Mouse (Mus musculus) kidney, adult 11 months (tissue): ENCODE measurements at regions not wholly inside any gene's neighbourhood (a gene's known extent, or its start where the extent isn't known, plus 50 kb on each side); places are given as distances from the start of the nearest gene placed in this dataset.

Experiments
- DNase-seq: peaks from one replicate; pipeline ENCODE4 v3.0.0; 2022

DNA sequence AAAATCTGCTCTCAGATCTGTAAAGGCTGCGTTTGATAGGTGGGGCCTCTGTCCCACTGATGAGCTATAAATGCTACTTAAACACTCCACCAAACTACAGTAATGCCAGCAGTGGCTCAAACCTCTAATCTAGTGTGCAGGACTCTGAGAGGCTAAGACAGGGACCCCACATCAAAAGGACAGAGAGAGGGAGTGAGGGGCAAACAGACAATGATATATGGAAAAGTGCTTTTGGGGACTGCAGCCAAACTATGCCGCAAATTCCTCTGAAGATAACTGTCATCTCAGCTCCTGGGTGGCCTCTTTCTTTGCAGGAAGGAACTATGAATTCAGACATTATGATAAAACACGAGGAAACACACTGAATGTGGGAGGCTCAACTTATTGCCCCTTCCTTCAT lies 138.9 kb upstream of the Ddit4l start:
- DNase-seq, result no peak

DNA sequence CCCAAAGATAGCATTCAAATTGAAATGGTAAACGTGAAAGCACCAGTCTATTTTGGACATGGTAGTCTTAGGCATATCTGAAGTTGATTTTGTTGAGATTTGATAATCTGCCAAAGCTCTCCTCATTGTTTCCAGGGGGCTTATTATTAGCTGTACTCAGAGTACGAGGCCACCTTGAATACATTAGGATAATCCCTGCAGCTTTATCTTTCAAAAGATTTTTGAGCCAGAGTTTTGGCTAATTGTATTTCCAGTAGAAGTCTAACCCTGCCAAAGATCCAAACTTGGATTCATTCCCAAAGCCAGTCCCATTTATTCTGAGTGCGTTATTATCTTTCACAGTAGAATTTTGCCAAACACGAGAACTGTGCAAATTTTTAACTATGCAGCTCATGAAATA lies 138.4 kb upstream of the Ddit4l start:
- DNase-seq, result no peak

DNA sequence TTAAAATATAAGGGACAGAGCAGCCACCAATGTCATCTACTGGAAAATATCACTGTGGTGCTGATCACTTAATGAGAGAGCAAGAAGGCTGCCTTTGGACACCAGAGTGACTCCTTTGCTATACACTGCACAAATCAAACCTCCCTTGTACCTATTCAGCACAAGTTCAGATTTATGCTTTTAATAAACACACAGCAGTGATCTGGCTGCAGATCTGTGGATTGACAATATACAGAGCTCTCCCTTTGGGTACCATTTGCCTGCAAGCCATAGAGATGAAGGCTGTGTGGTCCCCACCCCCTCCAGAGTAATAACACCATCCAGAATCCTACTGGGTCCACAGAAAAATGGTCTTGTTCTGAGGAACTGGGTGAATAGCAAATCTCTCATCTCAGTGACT lies 131.8 kb upstream of the Ddit4l start:
- no peak for DNase-seq

DNA sequence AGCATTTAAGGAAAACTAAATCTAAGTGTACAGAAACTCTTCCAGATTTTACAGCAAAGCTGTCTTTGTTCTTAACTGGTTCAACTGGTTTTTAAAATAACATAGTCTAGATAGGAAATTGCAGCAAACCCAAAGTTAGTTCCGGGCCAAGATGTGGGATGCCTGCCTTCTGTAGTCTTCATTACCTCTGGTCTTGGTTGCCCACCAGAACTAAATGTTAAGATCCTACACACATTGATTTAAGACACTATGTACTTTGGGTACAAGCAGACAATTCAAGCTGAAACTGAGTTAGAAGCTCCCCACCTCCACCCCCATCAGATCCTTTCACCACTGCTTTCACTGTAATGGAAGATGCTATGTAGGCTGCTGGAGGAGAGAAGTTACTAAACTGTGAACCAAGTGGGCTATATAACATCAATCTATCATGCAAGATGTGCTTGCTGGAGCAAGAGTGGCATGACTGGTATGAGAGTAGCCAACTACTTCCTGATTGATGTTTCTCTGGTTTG lies 129.8 kb upstream of the Ddit4l start:
- DNase-seq, result no peak

DNA sequence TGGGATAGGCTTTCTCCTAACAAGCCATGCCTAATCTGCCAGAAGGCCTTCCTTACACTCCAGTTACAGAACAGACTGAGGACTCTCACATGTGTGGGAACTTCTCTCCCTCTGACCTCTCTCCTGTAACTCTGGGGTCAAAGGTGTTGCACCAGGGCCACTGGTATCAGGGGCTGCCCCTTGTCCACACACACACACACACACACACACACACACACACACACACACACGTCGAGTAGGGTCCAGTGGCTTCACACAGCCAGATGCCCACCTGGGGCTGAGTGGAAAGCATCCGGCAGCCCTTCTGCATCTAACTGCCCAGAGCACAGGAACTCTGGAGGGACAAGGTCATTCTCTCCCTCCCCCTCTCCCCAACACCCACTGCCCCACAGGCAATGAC lies 123.1 kb upstream of the Ddit4l start:
- no peak for DNase-seq

DNA sequence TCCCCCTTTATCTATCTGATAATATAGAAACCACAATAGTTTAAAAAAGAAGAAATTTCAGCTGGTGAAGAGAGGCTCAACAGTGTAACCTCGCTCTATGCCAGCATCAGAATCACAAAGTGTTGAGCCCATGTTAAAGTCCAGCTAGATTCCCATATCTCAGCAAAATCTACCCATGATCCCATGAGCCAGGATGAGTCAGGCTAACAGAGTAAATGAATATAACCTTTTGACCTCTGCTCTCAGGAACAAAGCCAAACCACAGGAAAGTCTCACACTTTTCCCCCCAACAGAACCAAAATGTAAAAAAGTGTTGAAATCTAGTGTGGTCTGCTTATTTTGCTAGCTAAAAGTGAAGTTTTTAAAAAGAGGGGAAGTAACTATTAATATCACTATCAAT lies 110.1 kb upstream of the Ddit4l start:
- DNase-seq, result no peak

DNA sequence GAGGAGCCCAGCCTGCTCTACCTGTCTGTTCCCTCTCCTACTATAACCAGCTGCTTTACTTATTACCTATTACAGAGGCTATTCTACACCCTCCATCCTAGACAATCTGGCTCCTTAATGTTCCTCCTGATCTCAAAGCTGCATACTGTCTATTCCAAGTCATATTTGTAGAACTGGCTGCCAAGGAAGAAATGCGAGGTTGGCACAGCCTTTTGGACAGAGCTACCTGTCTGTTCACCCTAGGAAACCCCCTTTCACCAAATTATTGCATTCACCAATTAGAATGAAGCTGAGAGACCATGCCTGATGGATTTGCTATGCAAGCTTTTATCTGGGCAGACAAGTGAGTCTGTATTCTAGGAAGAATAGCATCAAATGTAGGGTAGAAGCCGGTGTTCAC lies 109.0 kb upstream of the Ddit4l start:
- no peak for DNase-seq

DNA sequence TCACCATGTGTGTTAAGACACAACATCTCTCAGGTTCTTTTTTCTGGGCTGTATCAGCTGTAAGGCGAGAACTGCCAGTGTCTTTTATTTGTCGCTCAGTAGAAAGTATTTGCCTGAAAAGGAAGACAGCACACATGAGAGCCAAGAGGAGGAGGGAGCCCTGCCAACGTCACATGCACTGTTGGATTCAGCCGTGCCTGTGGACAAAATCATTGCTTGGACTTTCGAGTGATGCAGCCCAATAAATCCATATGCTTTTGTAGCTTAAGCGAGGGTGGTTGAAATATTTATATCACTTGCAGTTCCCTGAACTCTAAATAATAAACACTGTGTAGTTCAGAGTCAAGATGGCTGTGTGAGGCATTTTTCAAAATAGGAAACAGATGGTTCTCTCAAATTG lies 108.4 kb upstream of the Ddit4l start:
- no peak for DNase-seq

DNA sequence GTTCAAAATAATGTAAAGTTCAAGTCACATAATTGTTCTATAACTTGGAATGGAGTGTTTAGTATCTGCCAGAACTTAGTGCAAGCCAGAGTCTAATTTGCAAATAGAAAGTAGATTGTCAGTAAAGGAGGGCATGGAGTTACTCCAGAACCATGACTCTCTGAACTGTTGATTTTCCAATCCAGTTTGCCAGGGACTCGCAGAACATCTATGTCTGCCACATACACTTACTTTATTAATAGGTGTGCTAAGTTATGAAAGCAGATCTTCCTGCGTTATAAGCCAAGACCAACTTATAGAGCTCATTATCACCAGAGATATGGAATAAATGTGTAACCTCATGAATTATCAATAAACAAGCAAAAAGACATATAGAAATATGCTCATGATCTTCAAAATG lies 107.2 kb upstream of the Ddit4l start:
- DNase-seq, result no peak

DNA sequence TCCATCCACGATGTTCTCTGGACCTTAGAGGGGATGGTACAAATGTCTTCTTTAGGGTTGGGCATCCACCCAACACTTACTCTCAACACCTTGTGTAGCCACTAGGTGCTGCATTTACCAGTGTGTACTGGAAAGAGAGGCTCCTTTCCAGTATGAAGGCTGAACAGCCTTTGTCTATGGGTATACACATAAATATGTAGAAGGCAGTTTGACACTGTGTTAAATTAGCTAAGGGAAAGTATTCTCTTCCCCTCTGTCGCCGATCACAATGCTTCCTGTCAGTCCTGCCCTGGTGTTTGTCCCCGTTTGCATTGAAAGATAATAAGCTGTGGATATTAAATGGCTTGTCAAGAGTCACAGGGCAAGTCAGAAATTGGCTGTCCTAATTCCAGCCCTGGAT lies 104.0 kb upstream of the Ddit4l start:
- DNase-seq, result no peak

DNA sequence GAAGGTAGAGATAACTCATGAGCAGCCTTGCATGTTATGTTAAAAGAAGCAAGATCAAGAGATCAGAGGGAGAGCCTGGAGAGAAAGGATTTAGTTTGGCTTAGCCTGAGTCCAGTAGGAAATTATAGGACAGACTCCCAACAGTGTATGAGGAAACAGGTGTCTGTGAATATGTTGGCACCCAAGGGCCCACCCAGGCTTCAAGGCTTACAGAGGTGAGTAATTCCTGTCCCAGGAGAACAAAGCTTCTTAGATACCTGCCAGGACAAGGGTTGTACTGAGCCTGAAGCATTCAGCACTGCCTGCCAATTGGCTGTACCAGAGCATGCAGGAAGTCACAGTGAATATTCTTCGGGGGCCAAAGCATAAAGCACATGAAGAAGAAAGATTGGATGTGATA lies 101.2 kb upstream of the Ddit4l start:
- DNase-seq, result no peak

DNA sequence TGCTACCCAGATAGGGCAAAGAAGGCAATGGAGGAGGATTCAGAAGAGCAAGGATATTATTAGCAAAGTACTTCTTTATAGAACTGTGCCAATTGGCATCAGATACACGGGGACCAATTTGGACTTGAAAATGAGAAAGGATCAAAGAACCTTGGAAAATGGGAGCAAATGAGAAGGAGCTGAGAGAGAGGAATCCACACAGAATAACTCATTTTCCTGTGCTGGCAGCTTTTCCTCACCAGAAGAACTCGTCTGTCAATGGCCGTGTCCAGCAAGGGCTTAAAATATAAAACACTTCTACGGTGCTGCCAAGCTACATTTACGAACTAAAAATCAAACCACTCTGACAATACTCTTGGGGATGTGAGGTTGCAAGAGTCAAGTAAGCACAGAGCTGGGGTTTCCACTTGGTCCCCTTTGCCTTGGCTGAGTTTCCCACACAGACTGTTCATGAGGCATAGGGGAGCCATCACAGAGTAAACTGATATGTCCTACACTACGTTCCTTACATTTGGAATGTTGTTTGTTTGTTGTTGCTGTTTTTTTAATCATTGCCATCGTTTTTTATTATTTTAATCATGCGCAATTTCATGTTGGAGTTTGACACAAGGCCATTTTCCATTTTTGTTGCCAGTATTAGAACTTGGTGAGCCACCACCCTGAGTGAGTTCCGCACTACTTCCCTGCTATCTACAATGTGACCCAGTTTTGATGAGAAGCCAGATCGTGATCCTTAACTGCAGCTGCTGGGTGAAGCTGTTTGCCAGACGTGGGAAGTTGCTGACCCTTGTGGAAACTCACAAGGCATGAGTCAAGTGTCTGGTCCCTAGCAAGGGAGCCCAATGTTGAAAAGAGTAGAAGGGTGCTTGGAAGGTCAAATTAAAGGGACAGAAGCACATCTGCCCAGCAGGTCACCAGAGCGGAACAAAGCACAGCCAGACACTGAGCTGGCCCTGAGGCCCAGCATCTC lies 95.5 kb upstream of the Ddit4l start:
- DNase-seq, result no peak

DNA sequence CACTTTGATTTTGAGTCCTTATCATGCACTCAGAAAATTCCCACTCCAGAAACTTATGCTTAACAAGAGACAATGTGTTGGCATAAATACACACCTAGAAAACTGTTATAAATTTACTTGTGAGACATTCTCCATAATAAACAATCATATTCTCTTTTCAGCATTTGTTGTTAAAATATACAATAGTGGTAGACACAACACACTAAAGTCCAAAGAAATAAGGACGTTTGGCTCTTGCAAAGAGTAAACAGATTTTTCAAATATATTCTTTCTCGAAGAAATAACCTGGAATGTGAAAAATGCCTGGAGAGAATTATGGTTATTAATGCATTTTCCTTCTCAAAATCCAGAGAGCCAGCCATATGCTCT lies 91.8 kb upstream of the Ddit4l start:
- no peak for DNase-seq

DNA sequence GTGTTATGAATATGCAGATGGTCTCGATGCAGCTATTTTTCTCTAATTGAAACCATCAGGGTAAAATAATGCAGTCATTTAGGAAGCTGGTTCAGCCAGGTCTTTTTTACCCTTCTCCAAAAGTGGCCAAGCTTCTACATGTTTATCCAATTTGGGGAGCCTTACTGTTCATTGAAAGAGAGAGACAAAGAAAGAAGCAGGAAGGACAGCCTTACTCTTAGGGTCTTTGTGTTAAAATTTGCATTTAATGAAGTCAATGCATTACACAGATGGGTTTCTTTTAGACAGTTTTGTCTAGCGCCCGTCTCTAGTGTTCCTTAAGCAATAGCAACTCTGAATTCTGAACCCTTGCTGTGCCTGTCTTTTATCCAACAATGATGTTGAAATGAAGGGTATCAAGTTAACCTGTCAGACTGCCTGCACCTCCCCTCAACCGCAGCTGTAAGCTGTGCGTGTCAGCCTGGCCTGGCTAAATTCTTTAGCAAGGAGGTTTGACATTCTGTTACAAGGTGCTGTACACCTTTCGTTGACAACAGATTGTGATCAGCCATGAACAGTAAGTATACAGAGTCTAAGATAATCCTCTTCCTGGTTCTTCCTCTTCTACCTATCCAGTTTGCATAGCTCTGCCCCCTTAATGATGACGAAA lies 91.3 kb upstream of the Ddit4l start:
- DNase-seq, result no peak

DNA sequence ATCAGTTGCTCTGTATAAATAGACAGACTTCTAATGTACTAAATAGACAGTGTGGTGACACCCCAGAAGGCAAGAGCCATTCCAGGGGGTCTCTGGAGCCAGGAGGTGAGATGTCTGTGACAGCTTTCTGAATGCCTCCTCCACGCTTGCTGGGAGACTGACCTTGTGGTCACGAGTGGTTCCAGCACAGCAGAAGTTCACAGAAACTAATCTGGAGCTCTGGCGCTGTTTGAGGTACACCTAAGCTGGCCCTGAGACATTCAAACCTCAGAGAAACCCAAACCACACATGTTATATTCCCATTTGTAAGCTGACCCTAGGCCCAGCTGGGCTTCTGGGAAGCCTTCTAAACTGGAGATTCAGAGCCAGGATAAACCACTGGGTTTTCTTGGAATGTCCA lies 79.7 kb upstream of the Ddit4l start:
- DNase-seq, result no peak

DNA sequence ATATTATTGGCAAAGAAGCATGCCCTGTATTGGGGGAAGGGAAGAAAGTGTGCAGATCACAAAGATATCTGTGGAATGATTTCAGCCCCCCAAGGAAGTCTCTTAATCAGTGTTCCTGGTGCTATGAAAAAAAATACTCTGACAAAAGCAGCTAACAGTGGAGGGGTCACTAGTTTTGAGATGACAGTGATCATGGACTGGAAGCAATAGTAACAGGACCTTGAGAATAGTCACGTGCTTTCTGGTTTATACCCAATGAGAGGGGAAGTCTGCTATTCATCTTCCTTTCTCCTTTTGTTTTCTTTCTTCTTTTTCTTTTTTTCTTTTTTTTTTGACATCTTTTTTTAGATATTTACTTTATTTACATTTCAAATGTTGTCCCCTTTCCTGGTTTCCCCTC lies 79.1 kb upstream of the Ddit4l start:
- no peak for DNase-seq

DNA sequence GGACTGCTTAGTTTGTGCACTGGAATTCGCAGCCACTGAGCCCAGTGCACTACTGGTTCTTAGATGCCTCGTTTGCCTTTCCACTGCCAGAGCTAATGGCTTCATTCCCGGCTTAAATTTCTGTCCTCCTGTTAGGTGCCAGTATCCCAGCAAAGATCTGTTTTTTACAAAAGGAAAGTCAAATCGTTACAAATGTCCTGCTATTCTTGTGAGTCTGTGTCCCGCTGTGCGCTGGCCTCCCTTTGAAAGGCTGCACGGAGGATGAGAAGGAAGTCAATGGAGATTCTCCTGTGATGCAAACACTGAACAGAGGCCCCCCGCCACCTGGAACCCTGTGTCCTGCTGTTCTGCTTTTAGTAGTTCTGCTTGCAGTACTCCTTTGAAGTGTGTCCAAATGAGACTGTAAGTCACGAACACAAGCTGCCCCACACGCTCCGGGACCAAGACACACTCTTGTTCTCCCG lies 74.0 kb upstream of the Ddit4l start:
- no peak for DNase-seq

DNA sequence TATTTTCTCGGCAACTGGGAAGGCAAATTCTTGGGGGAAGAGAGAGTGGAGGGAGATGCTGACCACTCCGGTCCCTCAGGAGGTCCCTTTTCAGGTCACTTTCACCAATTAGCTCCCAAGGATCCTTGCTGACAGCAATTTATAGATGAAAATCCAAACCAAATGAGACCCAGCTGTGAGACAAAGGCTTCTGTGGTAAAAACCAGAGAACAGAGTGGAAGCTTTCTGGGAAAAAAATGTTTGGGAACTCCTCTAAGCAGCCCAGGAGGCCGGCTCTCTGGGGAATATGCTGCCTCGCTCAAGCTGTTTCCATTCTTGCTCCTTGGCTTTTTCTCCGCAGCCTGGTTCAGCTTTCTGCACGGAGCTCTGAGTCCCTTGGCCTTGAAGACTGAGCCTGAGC lies 73.5 kb upstream of the Ddit4l start:
- no peak for DNase-seq

DNA sequence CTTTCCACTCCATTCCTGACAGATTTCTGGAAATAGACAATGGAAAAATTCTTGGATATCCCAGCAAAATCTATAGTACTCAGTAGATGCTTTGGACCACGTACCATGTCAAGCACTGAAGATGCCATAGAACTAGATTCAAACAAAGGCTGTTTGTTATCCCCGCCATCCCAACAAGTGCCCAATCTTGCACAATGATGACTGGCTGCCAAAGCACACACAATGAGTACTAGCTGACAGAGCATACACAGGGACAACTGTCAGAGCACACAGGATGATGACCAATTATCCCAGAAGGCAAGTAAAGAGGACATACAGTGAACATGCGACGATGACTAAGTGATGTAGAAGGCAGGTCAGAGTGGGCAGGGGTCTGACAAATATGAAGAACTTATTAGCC lies 70.7 kb upstream of the Ddit4l start:
- no peak for DNase-seq

DNA sequence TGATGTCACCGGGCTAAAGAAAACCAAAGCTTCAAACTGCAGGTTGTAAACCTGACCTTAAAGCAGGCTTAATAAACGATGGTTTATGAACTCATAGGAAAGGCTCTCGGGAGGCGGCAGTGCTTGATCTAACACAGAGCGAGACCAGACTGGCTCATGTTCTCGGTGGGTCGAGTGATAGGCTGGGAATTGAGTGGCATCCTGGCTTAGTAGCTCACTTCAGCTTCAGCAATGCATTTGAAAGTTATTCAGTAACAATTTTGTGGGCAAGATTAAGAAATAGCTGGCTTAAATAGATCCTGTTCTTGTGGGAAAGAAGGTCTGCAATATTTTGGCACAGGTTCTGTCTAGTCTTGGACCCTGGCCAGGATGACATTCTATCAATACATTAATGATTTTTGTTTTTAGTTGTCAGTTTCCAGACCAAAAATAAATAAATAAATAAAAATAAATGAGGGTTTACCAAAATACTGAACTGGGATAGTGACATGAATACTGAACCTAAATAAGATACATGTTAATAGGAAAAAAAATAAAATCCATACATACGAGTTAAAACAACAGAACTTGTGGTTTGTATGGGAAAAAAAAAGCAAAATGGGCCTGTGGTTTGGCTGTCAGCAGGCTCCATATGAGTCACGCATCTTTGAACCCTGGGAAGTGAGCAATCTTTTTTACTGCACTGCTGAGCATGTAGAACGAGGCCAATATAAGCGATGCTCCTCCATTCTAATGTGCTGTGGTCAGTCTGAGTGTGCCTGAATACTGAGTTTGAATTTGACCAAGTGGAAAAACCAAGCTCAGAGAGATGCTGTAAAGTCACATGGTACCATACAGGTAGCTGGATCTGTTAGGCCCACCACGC lies 68.7 kb upstream of the Ddit4l start:
- DNase-seq, result no peak

DNA sequence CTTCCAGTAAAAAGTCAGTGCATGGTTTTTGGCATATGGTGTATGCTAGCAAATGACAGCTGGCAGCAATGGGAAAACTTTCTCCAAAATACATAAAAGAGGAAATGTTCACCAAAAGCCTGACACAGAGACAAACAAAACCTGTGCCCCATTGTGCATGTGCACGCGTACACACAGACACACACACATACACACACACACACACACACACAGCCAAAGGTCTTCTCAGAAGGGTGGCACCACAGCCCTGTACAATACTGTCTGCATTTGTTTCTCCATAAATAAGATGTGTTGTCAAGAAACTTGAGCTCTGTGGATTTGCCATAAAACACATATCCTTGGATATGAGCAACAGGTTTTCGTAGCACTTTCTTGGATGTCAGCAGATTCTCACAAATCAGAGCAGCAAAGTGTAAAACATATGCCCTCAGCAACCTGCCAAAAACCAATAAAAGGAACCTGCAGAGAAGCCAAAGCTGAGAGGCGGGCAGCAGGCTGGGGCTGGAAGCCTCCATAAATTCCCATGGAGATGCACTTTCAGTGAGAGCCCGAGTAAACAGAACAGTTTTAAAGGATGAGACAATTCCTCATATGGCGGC lies 60.5 kb upstream of the Ddit4l start:
- DNase-seq, result no peak

DNA sequence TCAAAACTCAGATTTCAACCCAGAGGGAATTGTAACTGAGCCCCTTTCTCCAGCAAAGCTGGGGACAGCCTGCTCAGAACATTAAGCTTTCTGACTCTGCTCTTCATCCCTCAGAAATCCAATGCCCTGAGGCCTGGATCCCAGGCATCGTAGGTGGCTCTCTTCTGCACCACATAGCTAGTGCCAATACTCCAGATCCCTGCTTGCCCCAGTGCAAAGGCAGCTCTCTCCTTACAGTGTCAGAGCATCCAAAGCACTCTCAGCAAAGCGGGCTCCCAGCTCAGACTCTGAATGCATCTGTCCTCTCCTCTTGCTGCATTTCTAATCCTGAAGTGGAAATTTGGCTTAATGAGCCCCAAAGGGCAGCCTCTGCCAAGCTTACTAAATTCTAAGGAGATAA lies 59.4 kb upstream of the Ddit4l start:
- no peak for DNase-seq

DNA sequence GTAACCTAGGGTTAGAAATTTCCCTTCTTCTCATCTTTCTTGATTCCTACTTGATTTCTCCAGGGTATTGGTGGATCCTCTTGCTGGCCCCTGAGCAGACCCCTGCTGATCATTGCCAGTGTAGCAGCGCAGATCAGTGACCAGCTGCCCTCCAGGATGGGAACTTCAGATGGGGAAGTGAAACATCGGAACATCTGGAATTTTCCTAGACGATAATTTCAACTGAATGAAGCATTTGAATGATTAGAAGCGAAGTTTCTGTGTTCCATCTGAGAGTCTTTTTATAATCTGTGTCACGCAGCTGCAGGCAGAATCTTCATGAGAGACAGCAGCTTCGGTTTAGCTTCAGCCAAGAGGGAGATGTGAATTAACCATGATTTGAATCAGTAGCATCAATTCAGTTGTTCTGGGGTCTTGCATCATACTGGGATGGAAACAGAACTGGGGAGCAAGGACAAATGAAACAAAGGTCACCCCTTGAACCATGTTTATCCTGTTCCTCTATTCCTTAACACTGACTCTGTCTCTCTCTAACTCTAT lies 57.8 kb upstream of the Ddit4l start:
- DNase-seq, result no peak
